Mouse (Mus musculus) urinary bladder, postnatal 25 days (tissue): Measurements from ENCODE around the gene Rtn1.

Experiments used
- DNase-seq: peaks from one replicate; pipeline ENCODE4 v3.0.0; 2022; ENCODE audit warnings: low spot score

Gene Rtn1

DNA sequence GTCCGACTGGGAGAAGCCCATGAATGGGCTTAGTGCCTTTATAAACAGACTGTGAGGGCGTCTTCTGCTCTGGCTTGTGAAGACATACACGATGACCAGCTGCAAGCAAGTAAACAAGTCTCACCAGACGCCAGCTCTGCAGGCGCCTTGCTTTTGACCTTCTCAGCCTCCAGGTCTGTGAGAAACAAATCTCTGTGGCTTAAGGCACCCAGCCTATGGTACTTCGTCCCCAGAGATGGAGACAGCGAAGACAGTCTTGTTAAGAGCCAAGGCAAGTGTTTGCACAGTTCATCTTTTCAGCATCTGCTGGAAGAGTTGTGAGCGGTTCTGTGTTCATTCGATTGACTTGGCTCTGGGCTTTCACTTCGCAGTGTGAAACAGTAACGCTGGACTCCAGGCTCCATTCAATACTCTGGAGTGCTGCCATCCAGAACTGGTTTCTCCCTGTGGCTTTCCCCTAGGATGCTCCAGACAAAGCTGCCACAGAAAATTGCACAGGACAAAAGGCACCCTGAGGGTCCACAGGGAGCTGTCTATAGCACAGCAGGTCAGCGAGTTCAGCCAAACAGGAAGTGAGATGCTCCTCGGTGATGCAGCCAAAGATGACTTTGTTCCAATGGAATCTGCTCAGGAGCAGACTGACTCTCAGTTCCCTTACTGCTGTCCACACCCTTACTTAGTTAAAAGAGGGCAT, 135.0 kb downstream of the Rtn1 start:
- no peak for DNase-seq

GRCm38 (mm10) chr12:72267614-72268013, 141.2 kb downstream of the Rtn1 start:
- DNase-seq = no peak

- DNase-seq = no peak
These were observed 143.3 kb downstream of the Rtn1 start for GRCm38 (mm10) chr12:72265261-72266228.

- no peak for DNase-seq
These were observed 145.4 kb downstream of the Rtn1 start for GRCm38 (mm10) chr12:72263213-72264103.

GRCm38 (mm10) chr12:72257000-72257399, 151.9 kb downstream of the Rtn1 start:
- DNase-seq = no peak

- no peak for DNase-seq
These were observed 155.8 kb downstream of the Rtn1 start for GRCm38 (mm10) chr12:72253040-72253439.

DNA sequence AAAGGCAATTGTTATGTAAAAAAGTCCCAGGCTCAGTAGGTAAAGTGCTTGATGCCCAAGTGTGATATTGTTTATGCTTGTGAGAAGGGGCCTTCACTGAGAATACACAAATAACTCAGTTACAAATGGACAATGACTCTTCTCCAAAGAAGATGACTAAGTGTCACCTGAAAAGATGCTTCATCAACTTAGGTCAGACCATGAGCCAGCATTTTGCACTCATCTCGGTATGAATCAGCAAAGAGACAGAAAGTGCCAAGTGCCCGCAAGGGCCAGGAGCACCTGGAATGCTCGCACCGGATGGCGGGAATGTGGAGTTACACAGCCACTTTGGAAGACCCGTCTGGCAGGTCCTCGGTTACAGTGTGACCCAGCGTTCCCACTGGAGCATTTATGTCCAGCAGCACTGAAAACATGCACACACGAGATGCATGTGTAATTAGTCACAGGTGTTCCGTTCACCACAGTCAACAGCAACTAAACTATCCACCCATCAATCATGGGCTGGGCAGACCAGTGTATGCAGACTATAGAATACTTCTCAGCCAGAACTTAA, 156.9 kb downstream of the Rtn1 start:
- DNase-seq = no peak

GRCm38 (mm10) chr12:72244951-72245350, 163.9 kb downstream of the Rtn1 start:
- no peak for DNase-seq

DNA sequence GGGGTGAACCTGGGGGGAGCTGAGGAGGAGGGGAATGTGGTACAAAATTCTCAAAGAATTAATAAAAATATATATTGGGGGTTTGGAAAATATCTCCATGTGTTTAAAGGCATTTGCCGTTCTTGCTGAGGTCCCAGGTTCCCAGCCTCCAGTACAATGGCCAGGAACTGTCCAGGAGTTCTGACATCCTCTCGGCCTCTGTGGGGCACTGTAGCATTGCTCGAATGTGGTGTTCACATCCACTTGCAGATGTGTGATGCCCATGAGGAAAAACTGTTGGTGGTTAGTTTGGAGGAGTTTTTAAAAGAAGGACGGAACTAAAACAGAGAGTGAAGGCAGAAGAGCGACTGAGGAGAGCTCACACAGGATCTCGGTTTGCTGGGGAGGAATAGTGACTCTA, 166.0 kb downstream of the Rtn1 start:
- DNase-seq = no peak

GRCm38 (mm10) chr12:72240506-72240905, 168.3 kb downstream of the Rtn1 start:
- no peak for DNase-seq

DNA sequence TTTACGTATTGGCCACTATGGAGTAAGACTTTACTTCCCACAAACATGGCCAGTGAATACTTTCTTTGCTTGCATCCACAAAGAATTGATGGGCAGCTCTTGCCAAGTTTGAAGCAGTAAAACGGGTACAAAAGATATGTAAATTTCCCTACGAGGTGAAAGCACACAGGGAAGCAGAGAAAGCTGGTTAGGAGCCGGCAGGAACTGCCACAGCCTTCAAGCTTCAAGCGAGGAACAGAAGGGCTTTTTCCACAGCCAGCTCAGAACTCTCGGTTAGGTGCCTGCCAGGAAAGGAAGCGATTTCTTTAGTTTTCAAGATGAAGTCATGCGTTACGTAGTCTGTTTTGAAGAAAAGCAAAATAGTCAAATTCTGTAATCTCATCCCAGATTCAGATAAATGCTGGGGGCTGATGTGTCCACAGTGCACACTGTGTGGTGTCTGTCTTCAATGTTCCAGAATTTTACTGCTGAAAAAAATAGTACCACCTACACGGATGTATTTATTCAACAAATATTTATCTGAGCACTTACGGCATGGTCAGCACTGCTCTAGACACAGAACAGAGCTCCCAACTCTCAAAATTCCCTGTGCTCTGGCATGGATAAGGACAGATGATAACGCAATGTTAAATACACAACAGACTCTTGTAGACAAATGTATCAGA, 169.5 kb downstream of the Rtn1 start:
- no peak for DNase-seq

DNA sequence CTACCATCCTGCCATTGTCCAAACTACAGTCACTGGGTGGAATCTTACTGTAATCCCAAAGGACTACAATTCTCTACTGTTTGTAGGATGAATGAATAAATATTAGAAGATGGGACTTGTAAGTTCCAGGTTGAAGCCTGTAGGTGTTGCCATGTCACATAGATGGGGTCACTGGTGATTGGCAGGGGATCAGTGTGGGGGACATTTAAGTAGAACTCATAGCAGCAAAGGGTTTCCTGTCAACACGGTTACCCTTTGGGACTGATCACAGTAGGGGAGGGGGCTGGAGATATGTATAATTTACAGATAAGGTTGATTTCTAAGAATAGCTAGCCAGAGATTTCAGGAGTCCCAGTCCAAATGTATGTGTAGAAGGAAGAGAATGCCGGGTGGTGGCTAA, 171.6 kb downstream of the Rtn1 start:
- DNase-seq = no peak

DNA sequence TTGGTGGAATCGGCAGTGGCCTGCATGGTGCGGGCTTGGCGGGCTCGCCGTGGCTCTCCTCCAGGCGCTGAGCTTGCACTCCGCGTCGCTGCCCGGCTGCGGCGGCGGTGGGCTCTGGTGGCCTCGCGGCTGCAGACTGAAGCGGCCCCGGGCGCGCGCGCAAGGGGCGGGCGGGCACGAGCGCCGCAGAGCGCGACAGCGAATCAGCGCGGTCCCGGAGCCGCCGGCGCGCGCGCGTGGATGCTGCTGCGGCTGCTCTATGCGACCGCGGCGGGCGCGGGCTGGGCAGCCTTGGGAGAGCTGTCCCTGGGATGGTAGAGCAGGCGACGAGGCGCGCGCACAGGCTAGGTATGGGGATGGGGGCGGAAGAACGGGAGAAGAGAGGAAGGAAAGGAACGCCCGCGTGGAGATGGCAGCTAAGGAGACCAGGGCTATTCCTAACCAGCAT, 172.3 kb downstream of the Rtn1 start:
- DNase-seq = peak; percentile 19

GRCm38 (mm10) chr12:72235621-72236351, 173.1 kb downstream of the Rtn1 start:
- no peak for DNase-seq

GRCm38 (mm10) chr12:72234966-72235365, 173.9 kb downstream of the Rtn1 start:
- DNase-seq = no peak

DNA sequence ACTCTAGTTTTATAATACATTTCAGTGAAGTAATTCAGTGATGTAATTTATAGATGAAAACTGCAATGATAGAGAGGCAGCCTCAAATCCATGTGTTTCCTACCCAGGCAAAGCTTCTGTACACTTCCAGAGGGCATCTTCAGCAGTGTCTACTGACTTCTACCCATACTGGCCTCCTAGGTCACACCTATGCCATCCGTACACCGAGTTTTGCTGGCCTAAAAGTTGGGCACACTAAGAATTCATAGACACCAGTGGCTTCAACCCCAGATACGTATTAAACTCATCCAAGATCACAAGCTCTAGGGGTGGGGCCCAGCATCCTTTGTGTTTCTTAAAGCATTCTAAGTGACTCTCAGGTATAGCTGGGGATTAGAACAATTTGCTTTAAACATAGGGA, 174.7 kb downstream of the Rtn1 start:
- DNase-seq = no peak

DNA sequence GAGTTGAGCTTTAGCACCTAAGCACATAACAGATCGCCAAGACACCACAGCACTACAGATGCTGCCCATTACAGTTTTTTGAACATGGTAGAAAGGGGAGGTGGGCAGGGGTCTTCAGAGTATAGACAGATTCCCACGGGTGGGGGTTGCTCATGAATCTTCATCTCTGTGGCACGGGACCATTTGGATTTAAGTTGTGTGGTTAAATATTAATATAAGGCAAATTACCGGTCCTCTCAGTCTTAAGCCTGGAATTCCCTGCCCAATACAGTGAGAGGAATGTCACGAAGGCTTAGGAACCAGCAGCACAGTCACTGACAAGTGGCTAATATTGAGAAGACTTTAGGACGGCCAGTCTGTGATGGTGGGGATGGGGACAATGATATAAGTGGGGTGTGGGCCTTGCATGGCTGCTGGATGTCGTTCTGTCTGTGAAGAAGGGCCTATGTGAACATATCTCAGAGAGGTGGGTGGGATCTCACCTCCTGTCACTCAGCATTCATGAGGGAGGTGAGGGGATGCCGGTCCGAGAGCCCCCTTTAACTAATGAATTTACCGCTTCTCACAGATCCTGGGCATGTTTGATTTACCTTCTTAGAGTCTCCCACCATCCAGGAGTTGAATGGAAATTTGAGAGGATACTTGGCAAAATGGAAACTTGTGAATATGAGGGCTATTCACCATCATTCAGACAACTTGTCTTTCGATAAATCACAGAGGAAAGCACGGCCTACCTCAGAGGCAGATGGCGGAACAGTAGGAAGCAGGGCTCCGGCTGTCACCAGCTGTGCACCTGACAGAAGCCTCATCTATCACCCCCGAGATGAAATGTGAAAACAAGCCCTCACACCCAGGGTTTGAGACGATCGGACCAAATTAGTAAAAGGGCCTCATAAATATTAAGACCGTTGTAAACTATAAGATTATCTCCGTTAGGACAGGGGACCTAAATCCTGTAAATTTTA, 175.7 kb downstream of the Rtn1 start:
- no peak for DNase-seq

DNA sequence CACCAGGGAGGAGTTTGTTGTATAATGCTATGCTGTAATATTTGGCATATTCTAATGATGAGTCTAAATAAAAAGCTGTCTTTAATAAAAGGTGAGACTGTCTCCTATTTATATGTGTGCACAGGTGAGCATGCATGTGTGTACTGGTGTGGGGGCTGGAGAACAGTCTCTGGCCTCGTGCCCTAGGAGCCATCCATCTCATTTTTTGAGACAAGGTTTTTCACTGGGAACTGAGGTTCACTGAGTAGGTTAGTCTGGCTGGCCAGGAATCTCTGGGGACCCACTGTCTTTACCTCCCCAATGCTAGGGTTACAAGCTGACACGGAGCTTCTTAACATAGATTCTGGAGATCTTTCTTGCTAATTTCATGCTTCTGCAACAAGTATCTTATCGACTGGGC, 176.7 kb downstream of the Rtn1 start:
- DNase-seq = no peak

DNA sequence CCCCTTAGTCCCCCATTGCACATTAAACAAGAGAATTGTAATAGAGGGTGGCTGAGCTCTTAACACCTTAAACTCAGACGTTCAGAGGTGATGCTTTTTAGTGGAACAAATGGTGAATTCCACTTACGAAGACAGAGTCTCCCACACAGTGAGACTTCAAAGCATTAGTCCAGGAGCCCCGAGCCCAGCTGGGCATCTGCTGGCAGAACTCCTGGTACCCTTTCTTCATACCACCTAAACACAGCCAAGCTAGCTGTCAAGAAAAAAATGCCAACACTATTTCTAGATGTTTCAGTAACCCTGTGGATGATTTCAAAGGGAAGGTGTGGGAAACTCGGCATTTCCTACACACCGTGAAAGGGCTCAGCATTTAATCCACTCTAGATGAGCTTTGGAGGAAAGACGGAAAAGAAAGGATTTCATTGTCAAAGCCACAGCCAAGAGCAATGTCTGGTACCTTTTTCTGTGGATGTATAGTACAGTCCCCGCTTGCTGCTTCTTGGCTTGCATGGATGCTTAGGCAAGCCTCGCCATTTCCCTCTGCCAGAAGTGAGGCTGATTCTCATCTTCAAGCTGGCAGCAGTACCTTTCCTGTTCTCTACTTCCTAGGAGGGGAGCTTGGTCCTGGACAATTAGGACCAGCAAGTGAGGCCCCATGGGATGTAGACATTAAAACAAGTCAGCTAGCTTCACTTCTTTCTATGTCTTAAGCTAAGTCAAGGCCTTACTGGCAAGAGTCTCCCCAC, 179.2 kb downstream of the Rtn1 start:
- DNase-seq = no peak
